Mouse (Mus musculus) kidney, adult 18-20 months (tissue): ENCODE measurements around the gene Actn4.
"Not testable (repeated sequence)": the region's sequence is repeated elsewhere in the genome, so short reads cannot be mapped to it uniquely, and the experiment has no call there.

Experiments
- DNase-seq: peaks from one replicate; pipeline ENCODE4 v3.0.0; 2021

The Actn4 gene

DNA sequence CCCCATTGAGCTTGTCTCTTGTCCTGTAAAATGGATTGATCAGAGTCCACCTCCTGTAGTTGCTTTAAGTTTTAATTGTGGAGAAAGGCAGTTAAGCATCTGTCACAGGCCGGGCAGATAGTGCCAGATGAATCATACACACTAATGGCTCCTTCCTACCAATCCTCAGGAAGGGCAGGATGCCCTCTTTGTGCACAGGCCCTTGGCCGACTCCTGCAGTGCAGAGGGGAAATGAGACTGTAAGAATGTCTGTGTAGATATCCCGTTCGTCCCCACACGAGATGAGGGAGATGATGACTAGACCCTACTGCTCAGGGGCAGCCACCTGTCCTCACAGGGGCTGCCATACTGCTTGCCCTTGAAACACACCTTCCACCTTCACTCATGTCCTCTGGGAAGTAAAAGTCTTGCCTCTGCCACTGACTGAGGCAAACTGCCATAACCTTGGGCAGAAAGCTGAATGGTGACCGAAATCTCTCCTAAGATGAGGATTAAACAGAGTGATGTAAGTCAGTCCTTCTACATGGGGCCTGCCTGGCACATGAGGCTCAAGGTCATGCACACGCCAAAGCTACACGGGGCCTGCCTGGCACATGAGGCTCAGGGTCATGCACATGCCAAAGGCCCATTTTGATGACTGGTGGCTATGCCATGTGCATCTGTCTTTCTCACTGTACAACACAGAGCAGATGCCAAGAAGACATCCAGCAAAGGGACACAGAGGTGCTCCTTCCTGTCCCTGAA lies 40.2 kb downstream of the Actn4 start:
- peak; percentile 41 for DNase-seq

DNA sequence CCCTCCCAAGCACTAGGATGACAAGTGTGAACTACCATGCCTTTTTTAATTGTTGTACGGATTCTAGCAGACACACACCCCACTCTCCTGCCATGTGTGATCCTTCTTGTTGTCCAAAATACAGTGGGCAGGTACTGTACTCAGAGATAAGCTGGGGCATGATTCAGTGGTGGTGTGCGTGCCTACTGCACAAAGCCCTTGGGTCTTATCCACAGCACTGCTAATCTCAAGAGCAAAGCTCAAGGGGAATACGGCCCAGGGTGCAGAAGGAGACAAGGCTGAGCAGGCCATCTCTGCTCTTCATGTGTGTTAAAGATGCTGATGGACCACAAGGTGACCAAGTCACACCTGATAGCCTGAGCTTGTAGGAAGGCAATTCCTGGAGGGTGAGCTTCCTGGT lies 41.0 kb downstream of the Actn4 start:
- no peak for DNase-seq

DNA sequence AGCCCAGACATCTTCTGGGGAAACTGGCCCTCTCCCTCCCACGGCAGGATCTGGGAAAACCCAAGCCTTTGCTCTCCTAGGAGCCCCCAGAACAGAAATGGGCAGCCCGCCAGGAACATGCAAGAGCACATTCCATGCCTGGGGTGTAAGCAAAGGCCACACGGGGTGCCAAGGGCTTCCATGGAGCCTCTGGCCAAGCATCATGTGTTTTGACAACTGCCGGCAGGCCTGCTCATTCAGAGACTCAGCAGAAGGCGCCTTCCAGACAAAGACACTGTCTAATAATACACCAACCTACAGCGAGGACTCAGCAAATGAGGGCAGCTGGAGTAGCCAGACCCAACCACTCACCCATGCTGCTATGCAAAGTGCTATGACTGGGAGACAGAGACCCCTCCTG lies 42.3 kb downstream of the Actn4 start:
- peak; percentile 76 for DNase-seq

DNA sequence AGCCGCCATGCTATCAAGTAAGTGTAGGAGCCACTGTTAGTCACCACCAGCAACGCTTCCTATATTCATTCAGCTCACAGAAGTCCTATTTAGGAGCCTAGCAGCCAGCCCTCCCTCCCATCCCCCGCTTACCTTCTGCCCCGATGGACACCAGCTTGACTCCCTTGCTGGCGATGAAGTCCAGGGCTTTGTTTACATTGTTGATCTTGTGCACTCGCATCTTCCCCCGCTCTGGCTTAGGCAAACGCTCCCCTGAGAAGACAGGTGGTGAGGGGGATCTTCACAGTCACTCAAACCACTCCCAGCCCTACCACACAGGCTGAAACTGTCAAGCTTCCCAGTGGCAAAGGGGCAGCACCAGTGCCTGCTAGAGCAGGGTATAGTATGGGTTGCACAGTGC lies 43.6 kb downstream of the Actn4 start:
- no peak for DNase-seq

DNA sequence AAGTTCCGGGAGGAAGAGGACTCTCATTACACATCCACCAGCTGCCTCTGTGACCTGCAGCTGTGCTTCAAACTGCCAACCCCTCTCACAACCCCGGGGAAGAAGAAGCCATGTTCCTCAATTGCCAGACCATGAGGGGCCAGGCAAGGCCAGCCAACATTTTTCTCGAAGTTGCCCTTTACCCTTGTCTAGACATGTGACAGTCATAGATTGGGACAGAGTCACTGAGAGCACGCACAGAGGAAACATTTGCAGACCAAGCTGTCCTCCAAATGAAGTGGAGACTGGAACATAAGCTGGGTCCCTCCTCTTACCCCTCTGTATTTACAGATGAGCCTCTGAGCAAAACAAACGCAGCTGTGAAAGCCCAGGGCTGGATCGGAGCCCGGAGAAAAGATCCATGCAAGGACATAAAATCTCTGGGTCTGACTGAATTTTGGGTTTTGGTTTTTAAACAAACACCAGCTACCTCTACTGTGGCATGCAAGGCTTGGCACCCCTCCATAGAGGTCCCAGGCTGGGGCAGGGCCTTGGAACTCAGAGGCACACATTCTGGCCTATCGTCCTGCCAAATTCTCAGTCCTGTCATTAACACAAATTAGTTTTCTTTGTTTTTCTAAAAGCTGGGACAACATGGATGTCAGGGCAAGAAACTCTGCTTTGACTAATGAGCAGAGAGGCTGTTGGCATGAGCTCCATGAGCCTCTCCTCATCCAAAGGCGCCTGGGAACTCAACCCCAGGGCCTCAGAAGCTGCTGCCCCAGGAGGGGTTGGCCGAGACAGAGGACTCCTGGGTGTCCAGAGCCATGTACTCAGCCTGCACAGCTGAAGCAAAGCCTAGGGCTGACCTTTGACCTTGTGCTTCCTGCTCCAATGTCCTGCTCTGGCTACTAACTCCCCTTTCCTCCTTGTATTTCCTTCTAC lies 44.4 kb downstream of the Actn4 start:
- peak; percentile 78 for DNase-seq

DNA sequence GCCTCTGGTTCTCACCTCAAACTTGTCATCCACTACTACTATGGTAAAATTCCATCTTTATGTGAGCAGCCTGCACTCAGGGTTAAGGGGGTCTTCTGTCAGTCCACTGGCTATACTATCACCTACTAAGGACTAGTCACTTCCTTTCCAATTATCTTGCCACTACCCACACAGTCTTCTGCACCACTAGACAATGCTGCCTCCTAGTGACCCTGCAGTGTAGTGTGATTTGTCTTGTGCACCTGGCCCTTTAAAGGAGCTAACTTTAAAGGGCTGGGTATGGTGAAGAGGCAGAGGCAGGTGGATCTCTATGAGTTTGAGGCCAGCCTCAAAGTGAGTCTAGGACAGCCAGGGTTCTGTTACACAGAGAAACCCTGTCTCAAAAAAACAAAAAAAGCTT lies 45.6 kb downstream of the Actn4 start:
- no peak for DNase-seq

DNA sequence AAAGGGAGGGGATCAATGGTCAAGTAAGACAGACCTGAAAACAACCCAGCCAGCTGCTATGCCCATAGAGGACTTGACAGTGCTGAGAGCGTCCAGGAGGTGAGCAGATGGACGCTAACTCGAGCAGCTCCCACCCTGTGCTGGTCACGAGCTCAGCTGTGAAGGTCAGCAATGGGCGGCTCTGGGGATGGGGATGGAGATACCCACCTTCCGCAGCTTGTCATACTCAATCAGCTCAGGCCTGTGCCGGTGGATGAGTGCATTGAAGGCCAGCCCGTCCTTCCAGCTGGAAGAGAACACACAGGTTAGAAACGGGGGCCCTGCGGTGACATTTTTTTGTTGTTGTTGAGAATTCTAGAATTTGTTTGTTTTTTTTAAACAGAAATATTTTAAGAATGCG lies 49.0 kb downstream of the Actn4 start:
- no peak for DNase-seq

DNA sequence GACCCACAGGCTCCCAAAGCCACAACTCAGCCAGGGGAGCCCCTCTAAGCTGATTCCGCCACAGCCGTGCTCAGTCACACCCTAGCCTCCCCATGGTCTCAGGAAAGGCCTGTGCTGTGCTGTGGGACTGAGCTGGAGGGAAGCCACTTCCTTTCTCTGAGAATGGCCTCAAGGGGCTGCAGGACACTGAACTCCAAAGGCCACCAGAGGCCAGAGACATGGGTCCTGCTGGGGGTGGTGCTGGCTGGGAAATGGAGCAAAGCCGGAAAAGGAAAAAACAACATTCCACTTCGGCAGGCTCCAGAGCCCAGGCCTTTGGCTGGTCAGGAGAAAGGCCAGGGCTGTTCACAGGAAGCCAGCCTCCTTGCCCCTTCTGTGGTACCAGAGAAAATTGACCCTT lies 50.5 kb downstream of the Actn4 start:
- peak; percentile 64 for DNase-seq

DNA sequence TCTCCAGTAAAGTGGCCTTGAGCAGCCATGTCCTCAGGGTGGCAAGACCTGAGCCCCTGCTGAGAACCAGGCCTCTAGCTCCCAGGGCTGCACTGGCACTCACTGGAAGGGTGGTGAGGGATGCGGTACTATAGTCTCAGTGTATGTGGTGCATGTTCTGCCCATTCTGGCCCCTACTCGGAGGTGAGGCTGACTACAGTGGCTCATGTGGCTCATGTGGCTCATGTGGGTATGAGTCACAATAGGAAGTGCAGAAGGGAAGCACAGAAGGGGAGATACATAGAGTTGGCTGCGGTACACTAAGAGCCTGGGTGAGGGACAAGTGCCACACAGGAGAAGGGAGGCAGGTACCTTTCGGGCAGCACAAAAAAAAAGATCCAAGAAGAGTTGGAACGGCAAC lies 54.9 kb downstream of the Actn4 start:
- no peak for DNase-seq

DNA sequence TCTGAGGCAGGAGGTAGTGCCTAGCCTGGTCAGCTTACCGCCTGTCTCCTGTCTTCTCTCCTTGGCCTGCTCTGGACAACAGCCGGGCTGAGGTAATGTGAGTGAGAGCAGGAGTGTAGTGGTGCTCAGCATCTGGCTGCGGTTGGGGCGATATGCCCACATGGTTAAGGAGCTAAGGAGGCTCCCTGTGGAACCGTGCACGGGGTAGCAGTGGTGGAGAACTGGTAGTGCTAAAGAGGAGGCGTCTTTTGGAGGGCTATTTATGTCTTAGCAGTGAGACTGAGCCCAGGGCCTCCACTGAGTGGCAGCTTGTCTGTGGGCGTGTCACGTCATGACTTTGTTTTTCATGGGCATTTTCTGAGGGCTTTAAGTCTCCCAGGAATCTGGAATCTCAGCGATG lies 58.4 kb downstream of the Actn4 start:
- no peak for DNase-seq

DNA sequence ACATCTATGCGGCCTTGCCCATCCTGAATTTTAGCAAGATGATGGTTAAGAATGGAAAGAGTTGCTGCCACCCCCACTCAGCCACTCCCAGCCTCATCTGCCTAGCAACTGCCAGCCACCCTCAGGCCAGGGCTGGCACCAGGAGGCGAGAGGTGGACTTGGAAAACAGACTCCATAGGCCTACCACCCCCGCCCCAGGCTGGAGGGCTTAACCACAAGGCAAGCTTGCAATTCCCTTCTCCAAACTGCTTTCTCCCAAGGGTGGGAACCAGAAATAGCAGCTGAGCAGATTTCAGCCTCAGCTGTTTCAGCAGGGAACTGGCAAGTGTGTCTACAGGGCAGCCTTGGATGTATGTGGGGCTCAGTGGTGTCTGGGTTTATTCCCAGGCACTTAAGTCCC lies 59.3 kb downstream of the Actn4 start:
- DNase-seq: no peak

DNA sequence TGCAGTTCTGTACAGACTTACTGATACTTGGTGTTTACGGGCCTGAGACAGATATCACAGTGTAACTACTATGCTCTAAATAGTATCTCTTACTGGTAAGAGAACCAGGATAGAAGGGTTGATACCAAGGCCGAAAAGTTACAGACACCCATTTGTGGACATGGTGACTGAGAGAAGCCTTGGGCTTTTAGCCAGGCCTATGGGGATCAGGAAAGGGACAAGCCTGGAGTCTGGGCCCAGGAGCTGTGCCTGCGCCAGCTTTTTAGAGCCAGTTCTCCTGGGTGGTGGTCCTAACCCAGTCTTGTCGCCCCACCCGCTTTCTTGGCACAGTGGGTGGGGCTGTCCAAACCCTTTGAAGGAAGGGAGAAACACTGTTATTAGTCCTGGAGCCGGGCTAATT lies 60.0 kb downstream of the Actn4 start:
- DNase-seq: no peak

DNA sequence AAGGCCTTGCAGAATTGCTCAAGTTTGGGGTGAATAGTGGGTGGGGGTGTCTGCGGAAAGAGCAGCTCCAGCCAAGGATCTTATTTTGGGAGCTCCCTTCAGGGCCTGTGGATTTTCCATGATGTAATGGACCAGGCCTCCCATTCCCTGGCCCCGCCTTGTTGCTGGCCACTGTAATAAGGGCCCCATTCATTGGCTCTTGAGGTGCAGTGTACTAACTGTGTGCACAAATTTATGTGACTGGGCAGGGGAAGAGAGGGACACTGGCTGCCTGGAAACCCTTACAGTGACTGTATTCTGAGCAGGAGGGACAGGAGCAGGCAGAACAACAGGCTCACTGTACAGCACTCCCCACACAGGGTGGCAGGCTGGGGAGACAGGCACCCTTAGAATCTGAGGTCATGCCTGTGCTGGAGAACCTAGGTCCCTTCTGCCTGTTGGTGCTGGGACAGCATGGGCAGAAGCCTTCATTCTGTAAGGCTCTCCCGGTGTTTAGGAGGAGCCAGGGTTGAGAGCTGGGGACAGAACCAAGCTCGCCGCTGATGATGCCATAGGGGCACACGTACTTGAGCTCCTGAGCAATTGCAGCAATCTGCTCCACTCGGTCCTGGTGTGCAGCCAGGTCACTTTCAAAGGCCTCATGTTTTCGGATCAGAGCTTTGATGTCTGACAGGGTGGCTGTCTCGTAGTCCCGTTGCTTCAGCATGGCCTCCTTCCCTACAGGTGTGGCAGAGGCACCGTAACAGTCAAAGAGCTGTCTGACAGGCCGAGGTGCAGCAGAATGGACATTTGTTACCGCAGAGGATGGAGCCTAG lies 60.6 kb downstream of the Actn4 start:
- peak; percentile 33 for DNase-seq

DNA sequence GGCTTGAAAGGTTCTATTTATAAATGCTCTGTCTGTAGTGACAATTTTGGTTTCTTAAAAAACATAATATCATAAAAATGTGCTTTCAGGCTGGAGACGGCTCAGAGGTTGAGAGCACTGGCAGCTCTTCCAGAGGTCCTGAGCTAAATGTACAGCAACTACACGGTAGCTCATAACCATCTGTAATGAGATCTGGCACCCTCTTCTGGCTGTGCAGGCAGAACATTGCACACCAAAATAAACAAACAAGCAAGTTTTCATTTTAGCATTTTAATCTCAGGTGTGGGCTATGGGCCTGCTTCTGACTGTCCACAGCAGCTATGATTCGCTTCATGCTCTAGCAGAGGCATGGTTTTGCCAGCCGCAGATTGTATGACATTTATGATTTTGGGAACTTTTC lies 62.2 kb downstream of the Actn4 start:
- DNase-seq: no peak

DNA sequence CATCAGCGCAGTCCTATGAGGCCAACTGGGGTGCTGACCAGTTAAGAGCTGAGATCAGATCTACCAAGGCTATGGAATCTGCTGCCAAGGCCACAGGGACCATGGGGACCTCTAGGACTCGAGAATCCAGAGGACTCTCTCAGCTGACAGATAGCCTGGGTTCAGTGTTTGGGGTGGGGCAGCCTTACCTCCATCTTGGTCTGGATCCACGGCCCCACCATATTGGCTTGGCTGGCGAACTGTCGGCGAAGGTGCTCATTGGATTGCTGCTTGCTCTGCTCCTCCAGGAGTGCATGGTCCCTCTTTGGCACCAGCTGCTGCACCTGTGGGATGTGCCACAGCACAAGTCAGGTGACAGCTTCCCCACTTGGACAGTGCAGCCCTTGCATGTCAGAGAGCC lies 64.5 kb downstream of the Actn4 start:
- DNase-seq: no peak

DNA sequence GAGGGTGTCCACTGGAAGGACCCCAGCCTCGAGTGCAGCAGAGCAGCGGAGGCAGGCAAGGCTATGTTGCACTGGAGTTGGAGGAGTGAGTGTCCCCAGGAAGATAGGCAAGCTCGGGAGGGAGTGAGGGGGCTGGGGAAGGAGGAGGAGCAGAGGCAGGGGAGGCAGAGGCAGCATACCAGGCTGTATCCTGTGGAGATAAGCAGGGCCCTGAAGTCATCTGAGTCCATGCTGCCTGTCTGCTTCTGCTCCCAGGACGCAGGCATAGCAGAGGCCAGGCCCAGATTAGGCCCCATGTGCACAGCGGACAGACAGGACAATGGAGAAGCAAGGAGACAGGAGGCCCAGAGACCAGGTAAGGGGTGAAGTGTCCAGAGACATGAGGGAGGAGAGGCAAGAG lies 67.2 kb downstream of the Actn4 start:
- DNase-seq: no peak

DNA sequence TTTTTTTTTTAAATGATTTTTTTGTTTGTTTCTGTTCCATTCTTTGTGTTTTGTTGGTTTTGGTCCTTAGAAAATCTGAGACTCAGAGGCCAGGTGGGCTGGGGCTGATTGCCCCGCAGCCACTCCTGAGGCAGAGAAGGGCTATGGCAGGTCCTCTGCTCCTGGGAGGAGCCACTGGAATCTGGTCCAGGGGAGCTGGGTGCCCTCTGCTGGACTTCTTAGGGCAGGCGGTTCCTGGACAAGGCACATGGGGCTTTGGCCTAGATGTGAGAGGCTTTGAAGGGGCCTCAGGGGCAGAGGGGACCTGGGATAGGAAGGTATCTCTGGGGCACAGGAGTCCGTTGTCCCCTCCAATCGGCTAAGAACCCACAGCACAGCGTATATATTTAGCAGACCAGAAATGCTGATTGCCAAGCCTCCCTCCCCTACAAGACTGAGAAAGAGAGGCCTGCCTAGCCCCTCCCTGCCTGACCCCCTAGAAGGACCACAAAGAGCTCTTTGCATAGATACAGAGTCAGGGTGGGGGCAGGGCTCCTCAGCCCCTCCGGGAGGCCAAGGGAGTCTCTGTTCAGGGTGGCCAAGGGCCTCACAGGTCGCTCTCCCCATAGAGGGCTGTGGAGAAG lies 68.4 kb downstream of the Actn4 start:
- DNase-seq: peak; percentile 56

DNA sequence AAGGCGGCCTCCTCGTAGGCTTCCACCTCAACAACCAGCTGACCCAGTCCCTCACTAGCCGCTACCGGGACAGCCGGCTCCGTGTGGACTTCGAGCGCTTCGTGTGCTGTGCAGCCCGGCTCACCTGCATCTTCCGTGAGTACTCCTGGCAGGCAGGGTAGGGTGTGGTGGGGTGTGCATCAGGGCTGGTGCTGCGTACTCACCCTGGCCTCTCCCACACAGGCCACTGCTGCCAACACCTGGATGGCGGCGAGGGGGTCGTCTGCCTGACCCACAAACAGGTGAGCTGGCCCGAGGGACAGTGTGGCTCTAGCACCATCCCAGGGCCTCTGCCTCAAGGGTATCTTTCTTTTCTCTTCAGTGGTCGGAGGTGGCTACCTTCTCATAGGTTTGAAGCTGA lies 69.5 kb downstream of the Actn4 start:
- no peak for DNase-seq

DNA sequence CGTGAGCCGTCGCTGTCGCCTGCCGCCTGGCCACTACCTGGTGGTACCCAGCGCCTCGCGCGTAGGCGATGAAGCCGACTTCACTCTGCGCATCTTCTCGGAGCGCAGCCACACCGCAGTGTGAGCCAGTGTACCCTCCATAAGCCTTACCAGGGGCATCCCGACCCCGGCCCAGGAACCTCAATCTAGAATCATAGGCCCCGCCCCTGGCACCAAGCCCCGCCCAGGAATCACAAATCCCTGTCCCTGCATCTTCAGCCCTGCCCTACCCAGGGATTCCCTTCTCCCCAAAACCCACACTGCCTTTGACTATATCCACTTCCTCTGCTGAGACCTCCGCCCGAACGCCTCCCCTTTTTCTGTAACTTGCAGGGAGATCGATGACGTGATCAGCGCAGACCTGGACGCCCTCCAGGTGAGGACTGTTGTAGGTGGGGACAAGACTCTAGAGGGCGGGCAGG lies 73.4 kb downstream of the Actn4 start:
- no peak for DNase-seq

DNA sequence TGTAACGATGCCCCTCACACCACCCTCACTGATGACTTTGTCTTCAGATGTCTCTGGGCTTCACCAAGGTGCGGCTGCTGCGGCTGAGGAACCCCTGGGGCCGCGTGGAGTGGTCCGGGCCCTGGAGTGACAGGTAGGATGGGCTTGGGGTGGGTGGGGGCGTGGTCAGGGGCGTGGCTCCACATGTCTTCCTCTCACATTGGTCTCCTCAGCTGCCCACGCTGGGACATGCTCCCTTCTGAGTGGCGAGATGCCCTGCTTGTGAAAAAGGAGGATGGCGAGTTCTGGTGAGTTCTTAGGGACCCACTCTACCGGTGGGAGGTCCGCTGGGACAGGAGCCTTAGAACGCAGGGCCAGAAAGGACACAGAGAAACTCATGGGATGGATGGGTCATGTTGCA lies 75.7 kb downstream of the Actn4 start:
- no peak for DNase-seq

DNA sequence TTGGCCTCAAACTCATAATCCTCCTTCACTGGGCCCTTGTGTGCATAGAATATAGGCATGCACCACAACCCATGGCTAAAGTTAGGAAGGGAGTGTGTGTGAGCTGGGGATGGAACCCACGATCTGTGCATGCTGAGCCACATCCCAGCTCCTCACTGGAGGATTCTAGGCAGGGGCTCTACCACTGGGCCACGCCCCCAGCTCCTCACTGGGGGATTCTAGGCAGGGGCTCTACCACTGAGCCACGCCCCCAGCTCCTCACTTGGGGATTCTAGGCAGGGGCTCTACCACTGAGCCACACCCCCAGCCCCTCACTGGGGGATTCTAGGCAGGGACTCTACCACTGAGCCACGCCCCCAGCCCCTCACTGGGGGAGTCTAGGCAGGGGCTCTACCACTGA lies 78.4 kb downstream of the Actn4 start:
- not testable (repeated sequence) for DNase-seq

DNA sequence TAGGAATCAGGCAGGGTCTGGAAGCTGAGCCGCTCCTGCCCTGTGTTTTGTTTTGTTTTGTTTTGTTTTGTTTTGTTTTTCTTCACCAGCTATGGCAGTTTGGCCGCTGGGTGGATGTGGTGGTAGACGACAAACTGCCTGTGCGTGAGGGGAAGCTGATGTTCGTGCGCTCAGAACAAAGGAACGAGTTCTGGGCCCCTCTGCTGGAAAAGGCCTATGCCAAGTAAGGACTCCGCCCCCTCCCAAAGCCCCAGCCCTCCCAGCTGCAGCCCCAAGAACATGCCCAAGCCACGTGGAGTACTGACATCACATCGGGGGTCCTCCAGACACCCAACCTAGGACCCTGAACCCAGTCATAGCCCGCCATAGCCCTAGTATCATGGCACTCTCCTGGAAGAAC lies 79.1 kb downstream of the Actn4 start:
- DNase-seq: no peak

DNA sequence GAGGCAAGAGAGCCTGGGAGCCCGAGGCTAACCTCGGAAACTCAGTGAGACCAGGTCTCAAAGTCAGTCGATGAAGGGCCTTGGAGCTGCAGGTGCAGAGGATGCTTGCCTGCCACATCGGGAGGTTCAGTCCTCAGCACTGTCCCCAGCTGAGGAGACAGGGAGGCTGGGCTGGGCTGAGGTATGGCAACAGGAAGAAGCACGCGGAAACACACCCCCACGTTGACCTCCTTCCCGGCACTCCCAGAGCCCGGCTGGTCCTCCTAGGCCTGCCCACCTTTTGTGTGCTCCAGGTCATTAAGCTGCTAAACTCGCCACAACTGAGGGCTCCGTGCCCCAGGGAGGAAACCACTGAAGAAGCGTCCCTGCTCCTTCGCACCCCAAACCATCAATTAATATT lies 80.9 kb downstream of the Actn4 start, which contains the start of gene Capn12:
Gene Capn12 (plus strand): TSS at position 224 of the 400 bp plus-strand sequence.
- no peak for DNase-seq
